Comparison of ENCODE assay signal across 14 mouse cellular contexts in genomic region chr13:58124989-58125388, GRCm38 (mm10). TPM values are rescaled to one million over a fixed set of nuclear protein-coding genes. Genes with fewer than 3 reads are reported as not detected.
DNase-seq lines count a peak whose midpoint lies in the region; ATAC-seq and TF ChIP-seq lines count a peak whose summit lies in the region.
"Had no signal": no experiment of that assay in that cellular context is flagged by ENCODE, and none has a peak within 500 bp of the region (broad histone marks: within the 10 kb centered on the region; RNA-seq: fewer than 3 reads in every experiment).

No protein-coding gene starts in this region.

- TF ChIP-seq POLR2A in MEL (IDR thresholded peaks at IDR 0.05; ENCODE audit: control insufficient read depth in 1 of 2, insufficient read depth in 1 of 2, low read depth in 1 of 2, low read length in 2 of 2, poor library complexity in 1 of 2), result peak in 1 of 2 experiments; percentile 31; a peak in 1 of 4 replicates

- TF ChIP-seq CTCF in MEL (IDR thresholded peaks at IDR 0.05 in 2 of 3, conservative IDR thresholded peaks at IDR 0.05 in 1 of 3; ENCODE audit: control insufficient read depth in 1 of 3, insufficient read depth in 1 of 3, low read depth in 2 of 3, low read length in 3 of 3, poor library complexity in 1 of 3, severe bottlenecking in 1 of 3), result no peak
- TF ChIP-seq CTCF in hindbrain, postnatal 0 days (IDR thresholded peaks at IDR 0.05; ENCODE audit: low read depth), result no peak

- 57% methylated on average over 2 of the region's 2 CpGs for WGBS in kidney, embryonic 15.5 days
- WGBS in kidney, embryonic 16.5 days, result 59% methylated on average over 2 of the region's 2 CpGs
- 72% methylated on average over 2 of the region's 2 CpGs for WGBS in embryonic facial prominence, embryonic 11.5 days
- 51% methylated on average over 2 of the region's 2 CpGs for WGBS in hindbrain, postnatal 0 days

- peaks cover 32% of the 10 kb centered on the region for H3K79me2 ChIP-seq in MEL (ENCODE audit: control insufficient read depth, insufficient read depth, low read length, poor library complexity)

- H3K27ac ChIP-seq in kidney, embryonic 15.5 days, result no peak overlapping the region
- H3K27ac ChIP-seq in kidney, embryonic 16.5 days (ENCODE audit: low read length), result no peak overlapping the region
- H3K27ac ChIP-seq in MEL (ENCODE audit: control insufficient read depth, low read depth, low read length), result no peak overlapping the region
- H3K27ac ChIP-seq in embryonic facial prominence, embryonic 11.5 days (replicated peaks; ENCODE audit: low read depth, low read length), result no peak overlapping the region
- H3K27ac ChIP-seq in hindbrain, postnatal 0 days, result no peak overlapping the region

- H3K9ac ChIP-seq in kidney, embryonic 15.5 days, result no peak overlapping the region
- H3K9ac ChIP-seq in kidney, embryonic 16.5 days (replicated peaks; ENCODE audit: low read length), result no peak overlapping the region
- H3K9ac ChIP-seq in MEL (ENCODE audit: control insufficient read depth, low read depth, low read length, poor library complexity, severe bottlenecking), result 0 out of 2 replicates have a peak overlapping the region, but pooled peaks have one; percentile 99
- H3K9ac ChIP-seq in embryonic facial prominence, embryonic 11.5 days (replicated peaks; ENCODE audit: low read length), result no peak overlapping the region
- H3K9ac ChIP-seq in hindbrain, postnatal 0 days (replicated peaks; ENCODE audit: low read length), result no peak overlapping the region
- H3K9ac ChIP-seq: liver, postnatal 0 days had no signal

- peaks cover 55% of the 10 kb centered on the region for H3K4me1 ChIP-seq in kidney, embryonic 15.5 days
- H3K4me1 ChIP-seq in kidney, embryonic 16.5 days (ENCODE audit: insufficient read depth, low read length), result peaks cover 45% of the 10 kb centered on the region
- H3K4me1 ChIP-seq in MEL (ENCODE audit: control insufficient read depth in 1 of 2, insufficient read depth in 2 of 2, low read length in 2 of 2), result peaks cover 0 to 14% of the 10 kb centered on the region in 2 experiments
- H3K4me1 ChIP-seq in embryonic facial prominence, embryonic 11.5 days (ENCODE audit: control insufficient read depth, insufficient read depth, low read length), result no peaks in the 10 kb centered on the region
- peaks cover 9% of the 10 kb centered on the region; the same call in 1 of the 2 replicates for H3K4me1 ChIP-seq in hindbrain, postnatal 0 days (ENCODE audit: insufficient read depth, low read length)

- H3K4me3 ChIP-seq in kidney, embryonic 15.5 days (replicated peaks), result no peak overlapping the region
- no peak overlapping the region for H3K4me3 ChIP-seq in kidney, embryonic 16.5 days (ENCODE audit: low read length)
- H3K4me3 ChIP-seq in MEL (ENCODE audit: control insufficient read depth in 1 of 2, insufficient read depth in 1 of 2, low read depth in 2 of 2, low read length in 2 of 2), result no peak overlapping the region
- no peak overlapping the region for H3K4me3 ChIP-seq in embryonic facial prominence, embryonic 11.5 days (ENCODE audit: low read depth, low read length)
- no peak overlapping the region for H3K4me3 ChIP-seq in hindbrain, postnatal 0 days (ENCODE audit: low read length)

- no peak for TF ChIP-seq RAD21 in MEL (IDR thresholded peaks at IDR 0.05; ENCODE audit: low read depth, low read length)

- no peak for TF ChIP-seq EP300 in MEL (IDR thresholded peaks at IDR 0.05; ENCODE audit: low read depth in 1 of 2, low read length in 2 of 2)

- H3K36me3 ChIP-seq in kidney, embryonic 15.5 days, result peaks cover 13% of the 10 kb centered on the region
- peaks cover 3% of the 10 kb centered on the region; the same call in 1 of the 2 replicates for H3K36me3 ChIP-seq in kidney, embryonic 16.5 days (ENCODE audit: insufficient read depth, low read length)
- H3K36me3 ChIP-seq in MEL (ENCODE audit: control insufficient read depth in 1 of 2, insufficient read depth in 2 of 2, low read length in 2 of 2), result peaks cover 4 to 20% of the 10 kb centered on the region in 2 experiments; a peak in 3 of 4 replicates
- H3K36me3 ChIP-seq in embryonic facial prominence, embryonic 11.5 days (replicated peaks; ENCODE audit: control insufficient read depth, insufficient read depth, low read depth, low read length), result no peaks in the 10 kb centered on the region
- H3K36me3 ChIP-seq in hindbrain, postnatal 0 days (ENCODE audit: insufficient read depth, low read length), result no peaks in the 10 kb centered on the region

- DNase-seq in MEL (ENCODE audit: low read depth, low spot score), result peak; percentile 40
- DNase-seq in embryonic facial prominence, embryonic 11.5 days (ENCODE audit: low spot score), result no peak
- no peak for DNase-seq in hindbrain, postnatal 0 days (ENCODE audit: low spot score)
- DNase-seq in urinary bladder, postnatal 4 days (ENCODE audit: low spot score in 2 of 2), result no peak
- no peak for DNase-seq in thymus, postnatal 0 days (ENCODE audit: low spot score)
- DNase-seq in adrenal gland, adult 2 months, result no peak
- DNase-seq: cerebellum, adult 11 months; gastrocnemius, postnatal 36 days; kidney, adult 9 months; liver, postnatal 0 days; retina, postnatal 1 day; spleen, adult 18-20 months had no signal

- ATAC-seq in kidney, embryonic 15.5 days (replicated peaks; ENCODE audit: low FRiP score), result no peak
- ATAC-seq in kidney, embryonic 16.5 days (ENCODE audit: low FRiP score, low TSS enrichment), result no peak
- ATAC-seq in embryonic facial prominence, embryonic 11.5 days (replicated peaks; ENCODE audit: insufficient number of reproducible peaks, low FRiP score, low TSS enrichment, low read depth), result no peak
- ATAC-seq in hindbrain, postnatal 0 days, result no peak
- ATAC-seq: liver, postnatal 0 days had no signal

- H3K4me2 ChIP-seq in kidney, embryonic 15.5 days, result peak overlapping the region; percentile 64
- no peak overlapping the region for H3K4me2 ChIP-seq in kidney, embryonic 16.5 days (replicated peaks; ENCODE audit: low read depth, low read length)
- H3K4me2 ChIP-seq in embryonic facial prominence, embryonic 11.5 days (ENCODE audit: low read depth, low read length), result peak overlapping the region; percentile 2; the same call in 1 of the 2 replicates
- peak overlapping the region; percentile 2; the same call in 1 of the 2 replicates for H3K4me2 ChIP-seq in hindbrain, postnatal 0 days (ENCODE audit: low read depth, low read length)

- no peaks in the 10 kb centered on the region for H3K9me3 ChIP-seq in kidney, embryonic 15.5 days (replicated peaks)
- H3K9me3 ChIP-seq in kidney, embryonic 16.5 days (ENCODE audit: low read length), result no peaks in the 10 kb centered on the region
- no peaks in the 10 kb centered on the region for H3K9me3 ChIP-seq in MEL (replicated peaks; ENCODE audit: insufficient read depth, low read length)
- no peaks in the 10 kb centered on the region for H3K9me3 ChIP-seq in embryonic facial prominence, embryonic 11.5 days (replicated peaks; ENCODE audit: control insufficient read depth, low read length)
- no peaks in the 10 kb centered on the region for H3K9me3 ChIP-seq in hindbrain, postnatal 0 days (ENCODE audit: low read length)

- no peaks in the 10 kb centered on the region for H3K27me3 ChIP-seq in kidney, embryonic 15.5 days
- no peaks in the 10 kb centered on the region for H3K27me3 ChIP-seq in kidney, embryonic 16.5 days (ENCODE audit: insufficient read depth, low read length)
- H3K27me3 ChIP-seq in MEL (ENCODE audit: control insufficient read depth in 1 of 2, insufficient read depth in 2 of 2, low read length in 2 of 2), result no peaks in the 10 kb centered on the region
- H3K27me3 ChIP-seq in embryonic facial prominence, embryonic 11.5 days (ENCODE audit: control insufficient read depth, insufficient read depth, low read length), result no peaks in the 10 kb centered on the region
- H3K27me3 ChIP-seq in hindbrain, postnatal 0 days (ENCODE audit: insufficient read depth, low read length), result no peaks in the 10 kb centered on the region

RNA-seq across cellular contexts. Expression of gene Hnrnpa0, which starts 3.4 kb away (rescaled TPM):
- polyA plus RNA-seq in kidney, embryonic 15.5 days (2015; fragmentation: Nextera tagmentation; extraction: Ambion mirVana), result 38.6 and 41.5 TPM in 2 replicates
- 23.2 and 32.9 TPM in 2 replicates for polyA plus RNA-seq in kidney, embryonic 16.5 days (2015; fragmentation: Nextera tagmentation; extraction: Ambion mirVana)
- total RNA-seq in MEL (2012; rRNA removed), result 163 and 165 TPM in 2 replicates
- 100 to 1,000 TPM; 209 to 381 TPM for polyA plus RNA-seq in MEL (2012; ENCODE audit: insufficient read depth in 1 of 2, insufficient read length in 2 of 2, low read depth in 1 of 2, low replicate concordance in 2 of 2, missing spikeins in 1 of 2)
- 49.7 and 61.2 TPM in 2 replicates for polyA plus RNA-seq in embryonic facial prominence, embryonic 11.5 days (2014; fragmentation: Nextera tagmentation; extraction: Ambion mirVana)
- total RNA-seq in hindbrain, postnatal 0 days (2014; rRNA removed), result 178 and 184 TPM in 2 replicates
- 56.8 and 64.4 TPM in 2 replicates for polyA plus RNA-seq in hindbrain, postnatal 0 days (2015; fragmentation: Nextera tagmentation; extraction: Ambion mirVana)
- polyA plus RNA-seq in thymus, postnatal 0 days (2015; fragmentation: Nextera tagmentation; extraction: Ambion mirVana), result 41.9 and 52.6 TPM in 2 replicates
- 100 to 1,000 TPM in 1 of 2 experiments, 10 to 100 TPM in 1; 68.1 to 117 TPM for total RNA-seq in adrenal gland, adult 2 months (2021)
- 79.4 and 96.9 TPM in 2 replicates for polyA plus RNA-seq in adrenal gland, adult 2 months (2012; rRNA removed)

RNA-seq across cellular contexts. Expression of gene Klhl3, which starts 11.6 kb away (rescaled TPM):
- polyA plus RNA-seq in kidney, embryonic 15.5 days (2015; fragmentation: Nextera tagmentation; extraction: Ambion mirVana), result 6.5 and 7.2 TPM in 2 replicates
- 8.2 and 9.2 TPM in 2 replicates for polyA plus RNA-seq in kidney, embryonic 16.5 days (2015; fragmentation: Nextera tagmentation; extraction: Ambion mirVana)
- total RNA-seq in MEL (2012; rRNA removed), result not detected in 2 replicates
- under 1 TPM in 1 of 2 experiments, not detected in 1; 0.01 TPM for polyA plus RNA-seq in MEL (2012; ENCODE audit: insufficient read depth in 1 of 2, insufficient read length in 2 of 2, low read depth in 1 of 2, low replicate concordance in 2 of 2, missing spikeins in 1 of 2)
- 1.8 and 2.1 TPM in 2 replicates for polyA plus RNA-seq in embryonic facial prominence, embryonic 11.5 days (2014; fragmentation: Nextera tagmentation; extraction: Ambion mirVana)
- total RNA-seq in hindbrain, postnatal 0 days (2014; rRNA removed), result 9.9 and 10.2 TPM in 2 replicates
- 10.6 and 11.1 TPM in 2 replicates for polyA plus RNA-seq in hindbrain, postnatal 0 days (2015; fragmentation: Nextera tagmentation; extraction: Ambion mirVana)
- 1.4 and 1.8 TPM in 2 replicates for polyA plus RNA-seq in thymus, postnatal 0 days (2015; fragmentation: Nextera tagmentation; extraction: Ambion mirVana)
- 1 to 10 TPM in 1 of 2 experiments, under 1 TPM in 1; 0.86 to 3.7 TPM for total RNA-seq in adrenal gland, adult 2 months (2021)
- polyA plus RNA-seq in adrenal gland, adult 2 months (2012; rRNA removed), result 0.86 and 1.1 TPM in 2 replicates

RNA-seq across cellular contexts. Expression of gene Idnk, which starts 32.5 kb away (rescaled TPM):
- 37.2 and 39.4 TPM in 2 replicates for polyA plus RNA-seq in kidney, embryonic 15.5 days (2015; fragmentation: Nextera tagmentation; extraction: Ambion mirVana)
- 38.6 and 39.9 TPM in 2 replicates for polyA plus RNA-seq in kidney, embryonic 16.5 days (2015; fragmentation: Nextera tagmentation; extraction: Ambion mirVana)
- total RNA-seq in MEL (2012; rRNA removed), result 26.0 and 29.5 TPM in 2 replicates
- polyA plus RNA-seq in MEL (2012; ENCODE audit: insufficient read depth in 1 of 2, insufficient read length in 2 of 2, low read depth in 1 of 2, low replicate concordance in 2 of 2, missing spikeins in 1 of 2), result 10 to 100 TPM in 1 of 2 experiments, not detected in 1; 50.3 TPM
- polyA plus RNA-seq in embryonic facial prominence, embryonic 11.5 days (2014; fragmentation: Nextera tagmentation; extraction: Ambion mirVana), result 41.8 and 44.2 TPM in 2 replicates
- 20.2 and 20.6 TPM in 2 replicates for total RNA-seq in hindbrain, postnatal 0 days (2014; rRNA removed)
- 52.5 and 55.3 TPM in 2 replicates for polyA plus RNA-seq in hindbrain, postnatal 0 days (2015; fragmentation: Nextera tagmentation; extraction: Ambion mirVana)
- 109 and 117 TPM in 2 replicates for polyA plus RNA-seq in thymus, postnatal 0 days (2015; fragmentation: Nextera tagmentation; extraction: Ambion mirVana)
- total RNA-seq in adrenal gland, adult 2 months (2021), result 10 to 100 TPM; 55.1 to 69.8 TPM
- 11.0 and 15.3 TPM in 2 replicates for polyA plus RNA-seq in adrenal gland, adult 2 months (2012; rRNA removed)
